Mouse (Mus musculus): ENCODE measurements around the gene Iqch. TPM values are rescaled to one million over a fixed set of nuclear protein-coding genes. Genes with fewer than 3 reads are reported as not detected.

Iqch gene
- total and polyA plus RNA-seq, 2 experiments = 0.06 to 0.28 TPM

DNA sequence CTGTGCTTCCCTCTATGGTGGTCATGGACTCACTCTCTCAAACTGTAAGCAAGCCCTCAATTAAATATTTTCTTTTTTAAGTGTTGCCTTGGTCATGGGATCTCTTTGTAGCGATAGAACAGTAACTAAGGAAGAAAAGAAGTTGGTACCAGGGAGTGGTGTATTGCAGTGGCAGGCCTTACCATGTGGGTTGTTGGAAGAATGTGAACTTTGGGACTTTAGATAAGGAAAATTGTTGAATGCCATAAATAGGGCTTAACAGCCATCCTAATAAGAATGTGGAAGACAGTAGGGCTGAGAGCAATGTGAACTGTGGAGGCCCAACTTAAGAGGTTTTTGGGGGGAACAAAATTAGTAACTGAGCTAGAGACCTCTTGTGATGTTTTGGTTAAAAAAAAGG, 171.6 kb downstream of the Iqch start:
- Histone ChIP-seq H3K4me3 (ENCODE audit: insufficient read depth, low read depth, low read length) (no peak overlapping the region), H3K79me2 (ENCODE audit: control insufficient read depth, insufficient read depth, low read length) (no peaks in the 10 kb centered on the region), H3K9ac (ENCODE audit: low read depth, low read length) (no peak overlapping the region), H3K27me3 (ENCODE audit: control insufficient read depth, insufficient read depth, low read length) (no peaks in the 10 kb centered on the region), H3K27ac (replicated peaks; ENCODE audit: insufficient read depth, low read depth, low read length) (no peak overlapping the region), H3K36me3 (ENCODE audit: control insufficient read depth, insufficient read depth, low read length) (no peaks in the 10 kb centered on the region), H3K4me1 (ENCODE audit: control insufficient read depth, insufficient read depth, low read length) (no peaks in the 10 kb centered on the region)
- no peak for TF ChIP-seq CTCF (IDR thresholded peaks at IDR 0.05; ENCODE audit: low read depth, low read length)
- 100% methylated on average over 1 of the region's 1 CpGs for WGBS
- DNase-seq (ENCODE audit: extremely low read depth, low read depth, low spot score) = no peak

- H3K79me2 ChIP-seq (ENCODE audit: control insufficient read depth, insufficient read depth, low read length) = no peaks in the 10 kb centered on the region
- 45% methylated on average over 9 of the region's 9 CpGs for WGBS
- no peaks in the 10 kb centered on the region for H3K36me3 ChIP-seq (ENCODE audit: control insufficient read depth, insufficient read depth, low read length)
- no peak overlapping the region for H3K4me3 ChIP-seq (ENCODE audit: insufficient read depth, low read depth, low read length)
- no peaks in the 10 kb centered on the region for H3K4me1 ChIP-seq (ENCODE audit: control insufficient read depth, insufficient read depth, low read length)
- H3K27ac ChIP-seq (replicated peaks; ENCODE audit: insufficient read depth, low read depth, low read length) = no peak overlapping the region
- no peak overlapping the region for H3K9ac ChIP-seq (ENCODE audit: low read depth, low read length)
- TF ChIP-seq CTCF (IDR thresholded peaks at IDR 0.05; ENCODE audit: low read depth, low read length) (no peak), POLR2A (IDR thresholded peaks at IDR 0.05; ENCODE audit: extremely low read depth, insufficient read depth, low read length) (no peak)
- peak; percentile 62 for DNase-seq (ENCODE audit: extremely low read depth, low read depth, low spot score)
- H3K27me3 ChIP-seq (ENCODE audit: control insufficient read depth, insufficient read depth, low read length) = no peaks in the 10 kb centered on the region
Measured at GRCm38 (mm10) chr9:63421096-63421736, 181.1 kb downstream of the Iqch start.

- DNase-seq (ENCODE audit: extremely low read depth, low read depth, low spot score) = no peak
- Histone ChIP-seq H3K27ac (replicated peaks; ENCODE audit: insufficient read depth, low read depth, low read length) (no peak overlapping the region), H3K36me3 (ENCODE audit: control insufficient read depth, insufficient read depth, low read length) (no peaks in the 10 kb centered on the region), H3K4me1 (ENCODE audit: control insufficient read depth, insufficient read depth, low read length) (no peaks in the 10 kb centered on the region), H3K79me2 (ENCODE audit: control insufficient read depth, insufficient read depth, low read length) (no peaks in the 10 kb centered on the region), H3K9ac (ENCODE audit: low read depth, low read length) (no peak overlapping the region), H3K27me3 (ENCODE audit: control insufficient read depth, insufficient read depth, low read length) (no peaks in the 10 kb centered on the region), H3K4me3 (ENCODE audit: insufficient read depth, low read depth, low read length) (no peak overlapping the region)
- 79% methylated on average over 6 of the region's 6 CpGs for WGBS
- TF ChIP-seq POLR2A (IDR thresholded peaks at IDR 0.05; ENCODE audit: extremely low read depth, insufficient read depth, low read length) = no peak
- TF ChIP-seq CTCF (IDR thresholded peaks at IDR 0.05; ENCODE audit: low read depth, low read length) = no peak
Measured at GRCm38 (mm10) chr9:63420396-63420795, 181.9 kb downstream of the Iqch start.

GRCm38 (mm10) chr9:63400176-63400575, 202.1 kb downstream of the Iqch start:
- H3K79me2 ChIP-seq (ENCODE audit: control insufficient read depth, insufficient read depth, low read length) = peaks cover 3% of the 10 kb centered on the region; the same call in 1 of the 2 replicates

GRCm38 (mm10) chr9:63399463-63399815, 202.9 kb downstream of the Iqch start:
- no peak for TF ChIP-seq POLR2A (IDR thresholded peaks at IDR 0.05; ENCODE audit: extremely low read depth, insufficient read depth, low read length)
- TF ChIP-seq CTCF (IDR thresholded peaks at IDR 0.05; ENCODE audit: low read depth, low read length) = no peak
- no peak for DNase-seq (ENCODE audit: extremely low read depth, low read depth, low spot score)
- whole genome bisulfite sequencing = 4% methylated on average over 8 of the region's 8 CpGs
- Histone ChIP-seq H3K4me1 (ENCODE audit: control insufficient read depth, insufficient read depth, low read length) (peaks cover 8% of the 10 kb centered on the region), H3K27me3 (ENCODE audit: control insufficient read depth, insufficient read depth, low read length) (no peaks in the 10 kb centered on the region), H3K4me3 (ENCODE audit: insufficient read depth, low read depth, low read length) (peak overlapping the region; percentile 67), H3K36me3 (ENCODE audit: control insufficient read depth, insufficient read depth, low read length) (no peaks in the 10 kb centered on the region), H3K9ac (ENCODE audit: low read depth, low read length) (peak overlapping the region; percentile 76), H3K27ac (replicated peaks; ENCODE audit: insufficient read depth, low read depth, low read length) (peak overlapping the region; percentile 84), H3K79me2 (ENCODE audit: control insufficient read depth, insufficient read depth, low read length) (peaks cover 3% of the 10 kb centered on the region; the same call in 1 of the 2 replicates)

More at GRCm38 (mm10) chr9:63400176-63400575, 202.1 kb downstream of the Iqch start:
- 86% methylated on average over 1 of the region's 1 CpGs for WGBS
- no peaks in the 10 kb centered on the region for H3K36me3 ChIP-seq (ENCODE audit: control insufficient read depth, insufficient read depth, low read length)
- H3K9ac ChIP-seq (ENCODE audit: low read depth, low read length) = no peak overlapping the region
- no peak for DNase-seq (ENCODE audit: extremely low read depth, low read depth, low spot score)
- TF ChIP-seq CTCF (IDR thresholded peaks at IDR 0.05; ENCODE audit: low read depth, low read length) (no peak), POLR2A (IDR thresholded peaks at IDR 0.05; ENCODE audit: extremely low read depth, insufficient read depth, low read length) (no peak)
- H3K27me3 ChIP-seq (ENCODE audit: control insufficient read depth, insufficient read depth, low read length) = no peaks in the 10 kb centered on the region
- H3K4me3 ChIP-seq (ENCODE audit: insufficient read depth, low read depth, low read length) = no peak overlapping the region
- H3K27ac ChIP-seq (replicated peaks; ENCODE audit: insufficient read depth, low read depth, low read length) = no peak overlapping the region
- peaks cover 8% of the 10 kb centered on the region for H3K4me1 ChIP-seq (ENCODE audit: control insufficient read depth, insufficient read depth, low read length)

Data from liver, adult 2 months (tissue).